Mouse (Mus musculus) ES-E14 (cell line): Measurements from ENCODE around the gene Cysrt1.

ENCODE experiments used
- CHD2 ChIP-seq: IDR thresholded peaks from 2 replicates; pipeline ENCODE4 v1.6.1; 2014; ENCODE audit warnings: mild to moderate bottlenecking, low read depth, low read length, inconsistent platforms
- HCFC1 ChIP-seq: IDR thresholded peaks from 2 replicates; pipeline ENCODE4 v1.6.1; 2012; ENCODE audit warnings: low read length, inconsistent platforms, borderline replicate concordance; ENCODE audit not compliant: insufficient read depth
- ZC3H11A ChIP-seq: IDR thresholded peaks from 2 replicates; pipeline ENCODE4 v1.6.1; 2012; ENCODE audit warnings: low read depth, mild to moderate bottlenecking, inconsistent platforms, low read length, borderline replicate concordance

GRCm38 (mm10) chr2:25242101-25242506 lies at the start of gene Cysrt1, which contains the start of gene Rnf208:
- no peak for TF ChIP-seq CHD2
- no peak for TF ChIP-seq ZC3H11A
- TF ChIP-seq HCFC1, result no peak
